Mouse (Mus musculus) heart, adult 2 months (tissue): ENCODE data around the gene Cpb1. TPM values are rescaled to one million over a fixed set of nuclear protein-coding genes. Genes with fewer than 3 reads are reported as not detected.

Source experiments
- DNase-seq, 2 experiments: peaks; one replicate each; pipeline ENCODE4 v3.0.0; 2021
- H3K27ac ChIP-seq: fragments of 200-600 bp; 2 replicates; pipeline ENCODE4 v1.8.1; 2022
- H3K27me3 ChIP-seq: fragments of 200-500 bp; 2 replicates; pipeline ENCODE4 v1.6.1; 2012; ENCODE audit warnings: mild to moderate bottlenecking, low read length, inconsistent platforms, mixed read lengths; ENCODE audit not compliant: control insufficient read depth, insufficient read depth
- H3K36me3 ChIP-seq: fragments of 200-500 bp; 2 replicates; pipeline ENCODE4 v1.6.1; 2012; ENCODE audit warnings: low read length, inconsistent platforms; ENCODE audit not compliant: control insufficient read depth, insufficient read depth
- H3K4me1 ChIP-seq: fragments of 200-500 bp; 2 replicates; pipeline ENCODE4 v1.6.1; 2011; ENCODE audit warnings: low read length; ENCODE audit not compliant: control insufficient read depth, insufficient read depth
- H3K4me3 ChIP-seq: fragments of 200-600 bp; 2 replicates; pipeline ENCODE4 v1.8.1; 2022
- H3K79me2 ChIP-seq: fragments of 200-500 bp; replicated peaks from 2 replicates; pipeline ENCODE4 v1.6.1; 2012; ENCODE audit warnings: mild to moderate bottlenecking, inconsistent platforms, low read length, moderate library complexity, mixed read lengths; ENCODE audit not compliant: control insufficient read depth, insufficient read depth
- H3K9ac ChIP-seq: fragments of 200-500 bp; 2 replicates; pipeline ENCODE4 v1.6.1; 2012; ENCODE audit warnings: low read depth, mild to moderate bottlenecking, control low read depth, inconsistent platforms, low read length, mixed read lengths
- CTCF ChIP-seq: fragments of 200-600 bp; IDR thresholded peaks from 2 replicates; pipeline ENCODE4 v1.8.1; 2022; ENCODE audit warnings: antibody characterized with exemption, mild to moderate bottlenecking, moderate library complexity
- EP300 ChIP-seq: fragments of 200-500 bp; IDR thresholded peaks from 2 replicates; pipeline ENCODE4 v1.6.1; 2011; ENCODE audit warnings: low read depth, low read length, control low read depth; ENCODE audit not compliant: insufficient read depth
- POLR2A ChIP-seq: fragments of 200-500 bp; IDR thresholded peaks from 2 replicates; pipeline ENCODE4 v1.6.1; 2011; ENCODE audit warnings: mild to moderate bottlenecking, low read depth, low read length, control low read depth; ENCODE audit not compliant: insufficient read depth
- WGBS: fragments of 180-500 bp; shearing (Covaris S2); methylation state at CpG from one replicate; pipeline ENCODE4 v1.1.7; 2018; 5-methylcytosine and 5-hydroxymethylcytosine counted together
- intact Hi-C: fragments of 180-260 bp; cut with DNase I; formaldehyde crosslinking; loops from one replicate; pipeline ENCODE4 v1.15.1; 2025
- microRNA-seq, 2 experiments: library from miRNA; unstranded; fragments of <30 nt; microRNA quantifications; one replicate each; pipeline ENCODE4 v1.2.0; 2021
- polyA plus RNA-seq: library from polyadenylated mRNA; depleted of rRNA; stranded (reverse); fragments of >200 nt; gene quantifications from 2 replicates; pipeline ENCODE4 v1.2.3, GENCODE M21; 2012; rRNA removed
- total RNA-seq, 2 experiments: library from RNA; stranded (reverse); gene quantifications; 2 replicates each; pipeline ENCODE4 v1.2.3; 2021

Cpb1 gene
- total and polyA plus RNA-seq, 3 experiments: not detected

GRCm38 (mm10) chr3:20222136-20222535 lies 53.4 kb downstream of the Cpb1 start:
- no peak overlapping the region for H3K9ac ChIP-seq
- no peak for TF ChIP-seq POLR2A
- no peak for TF ChIP-seq EP300
- no peak for TF ChIP-seq CTCF
- DNase-seq: no peak
- intact Hi-C loops: no loop called here
- H3K27ac ChIP-seq: no peak overlapping the region
- H3K27me3 ChIP-seq: no peaks in the 10 kb centered on the region
- 66% methylated on average over 3 of the region's 3 CpGs for WGBS
- H3K4me1 ChIP-seq: no peaks in the 10 kb centered on the region
- no peaks in the 10 kb centered on the region for H3K36me3 ChIP-seq
- no peaks in the 10 kb centered on the region for H3K79me2 ChIP-seq
- H3K4me3 ChIP-seq: no peak overlapping the region

GRCm38 (mm10) chr3:20198869-20199268 lies 76.7 kb downstream of the Cpb1 start:
- TF ChIP-seq POLR2A (no peak), CTCF (peak; percentile 86), EP300 (peak; percentile 70; the same call in 1 of the 2 replicates)
- Histone ChIP-seq H3K27ac (no peak overlapping the region), H3K27me3 (no peaks in the 10 kb centered on the region), H3K36me3 (no peaks in the 10 kb centered on the region), H3K4me3 (no peak overlapping the region), H3K79me2 (no peaks in the 10 kb centered on the region), H3K9ac (no peak overlapping the region), H3K4me1 (no peaks in the 10 kb centered on the region)
- WGBS: 27% methylated on average over 6 of the region's 6 CpGs
- peak; percentile 23 to 60 for DNase-seq
- intact Hi-C loops: loop anchor here (1.0 to 5.0 kb wide), 3 partner anchors 187 to 672 kb away; no protein-coding TSS in a partner anchor

Small RNA genes within 50 kb of the gene (microRNA-seq; reads per million reads assigned to microRNA genes)
- gene Mir7007: 0 to 1.9 reads per million in 2 experiments

Other genes starting within 250 kb of the Cpb1 start
- gene Hps3, start 240.4 kb downstream of the Cpb1 start, total RNA-seq: 1 to 10 TPM; 7.1 to 8.3 TPM
- gene Hps3, start 240.4 kb downstream of the Cpb1 start, polyA plus RNA-seq: 5.9 and 7.7 TPM in 2 replicates
- gene Hltf, start 217.9 kb downstream of the Cpb1 start, total RNA-seq: 10 to 100 TPM; 11.9 to 14.2 TPM
- 3.1 and 6.4 TPM in 2 replicates for gene Hltf, start 217.9 kb downstream of the Cpb1 start, polyA plus RNA-seq
- 100 to 1,000 TPM; 145 to 161 TPM for gene Gyg, start 120.4 kb downstream of the Cpb1 start, total RNA-seq
- 114 and 195 TPM in 2 replicates for gene Gyg, start 120.4 kb downstream of the Cpb1 start, polyA plus RNA-seq
- 1 to 10 TPM in 1 of 2 experiments, under 1 TPM in 1; 0.96 to 1.1 TPM for gene Cpa3, start 33.6 kb downstream of the Cpb1 start, total RNA-seq
- 1.3 and 2.4 TPM in 2 replicates for gene Cpa3, start 33.6 kb downstream of the Cpb1 start, polyA plus RNA-seq
- not detected for gene Agtr1b, start 91.4 kb upstream of the Cpb1 start, total RNA-seq
- not detected in 2 replicates for gene Agtr1b, start 91.4 kb upstream of the Cpb1 start, polyA plus RNA-seq